ENCODE assay signal across 7 mouse cellular contexts in the genomic region with DNA sequence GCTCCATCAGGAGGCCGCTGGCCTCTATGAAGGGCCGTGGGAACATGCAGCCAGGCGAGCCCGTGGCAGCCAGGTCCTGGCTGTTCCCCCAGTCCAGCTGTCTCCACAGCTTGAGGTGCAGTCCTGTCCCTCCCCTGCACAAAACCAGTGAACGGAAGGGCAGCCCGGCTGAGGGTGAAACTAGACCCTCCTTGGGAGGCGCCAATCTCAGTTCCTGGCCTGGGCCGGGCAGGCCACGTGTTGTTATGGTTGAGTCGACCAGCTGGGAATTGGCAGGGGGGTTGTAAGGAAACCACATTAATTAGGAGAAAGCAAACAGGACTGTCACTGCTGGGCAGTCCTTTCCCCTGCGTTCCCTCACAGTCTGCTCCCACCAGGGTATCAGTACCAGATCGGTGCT. TPM values are rescaled to one million over a fixed set of nuclear protein-coding genes. Genes with fewer than 3 reads are reported as not detected.
DNase-seq lines count a peak whose midpoint lies in the region; ATAC-seq and TF ChIP-seq lines count a peak whose summit lies in the region.

No protein-coding gene starts in this region.

- H3K27me3 ChIP-seq in heart, embryonic 15.5 days: peaks cover 7% of the 10 kb centered on the region; the same call in 1 of the 2 replicates
- H3K27me3 ChIP-seq in limb, embryonic 12.5 days: no peaks in the 10 kb centered on the region
- H3K27me3 ChIP-seq in small intestine, adult 2 months (ENCODE audit: control insufficient read depth, insufficient read depth, low read length): no peaks in the 10 kb centered on the region; the same call in 1 of the 2 replicates
- peaks cover 24% of the 10 kb centered on the region for H3K27me3 ChIP-seq in midbrain, embryonic 13.5 days

- H3K36me3 ChIP-seq in heart, embryonic 15.5 days: no peaks in the 10 kb centered on the region
- H3K36me3 ChIP-seq in limb, embryonic 12.5 days: no peaks in the 10 kb centered on the region
- no peaks in the 10 kb centered on the region for H3K36me3 ChIP-seq in small intestine, adult 2 months (ENCODE audit: control insufficient read depth, insufficient read depth, low read length)
- H3K36me3 ChIP-seq in midbrain, embryonic 13.5 days: no peaks in the 10 kb centered on the region

- no peaks in the 10 kb centered on the region for H3K9me3 ChIP-seq in heart, embryonic 15.5 days (replicated peaks)
- no peaks in the 10 kb centered on the region for H3K9me3 ChIP-seq in limb, embryonic 12.5 days
- no peaks in the 10 kb centered on the region for H3K9me3 ChIP-seq in midbrain, embryonic 13.5 days

- peak overlapping the region; percentile 40; the same call in 1 of the 2 replicates for H3K27ac ChIP-seq in heart, embryonic 15.5 days
- H3K27ac ChIP-seq in limb, embryonic 12.5 days: peak overlapping the region; percentile 67
- H3K27ac ChIP-seq in small intestine, adult 2 months (ENCODE audit: insufficient read depth, low read depth, low read length): peak overlapping the region; percentile 20; the same call in 1 of the 2 replicates
- no peak overlapping the region for H3K27ac ChIP-seq in midbrain, embryonic 13.5 days

- ATAC-seq in heart, embryonic 15.5 days (replicated peaks; ENCODE audit: insufficient number of reproducible peaks, insufficient read depth, low FRiP score, low read depth): peak; percentile 74
- ATAC-seq in limb, embryonic 12.5 days (ENCODE audit: insufficient number of reproducible peaks, insufficient read depth, low FRiP score, low TSS enrichment, low read depth): peak; percentile 91
- ATAC-seq in midbrain, embryonic 13.5 days: no peak

- H3K4me2 ChIP-seq in heart, embryonic 15.5 days: no peak overlapping the region
- peak overlapping the region; percentile 37 for H3K4me2 ChIP-seq in limb, embryonic 12.5 days
- H3K4me2 ChIP-seq in midbrain, embryonic 13.5 days (replicated peaks): no peak overlapping the region

- no peak for TF ChIP-seq CTCF in small intestine, adult 2 months (IDR thresholded peaks at IDR 0.05; ENCODE audit: extremely low read depth, insufficient read length, insufficient replicate concordance, low read depth, low read length)

- H3K4me1 ChIP-seq in heart, embryonic 15.5 days (replicated peaks): peaks cover 9% of the 10 kb centered on the region
- peaks cover 15% of the 10 kb centered on the region for H3K4me1 ChIP-seq in limb, embryonic 12.5 days (replicated peaks)
- H3K4me1 ChIP-seq in small intestine, adult 2 months (ENCODE audit: control insufficient read depth, insufficient read depth, insufficient read length, low read length): no peaks in the 10 kb centered on the region
- no peaks in the 10 kb centered on the region for H3K4me1 ChIP-seq in midbrain, embryonic 13.5 days (replicated peaks)

- 22% methylated on average over 12 of the region's 12 CpGs for WGBS in heart, embryonic 15.5 days
- WGBS in limb, embryonic 12.5 days: 25% methylated on average over 12 of the region's 12 CpGs
- 36% methylated on average over 12 of the region's 12 CpGs for WGBS in small intestine, adult 2 months
- 63% methylated on average over 12 of the region's 12 CpGs for WGBS in midbrain, embryonic 13.5 days

- no peak overlapping the region for H3K4me3 ChIP-seq in heart, embryonic 15.5 days
- H3K4me3 ChIP-seq in limb, embryonic 12.5 days (replicated peaks): no peak overlapping the region
- no peak overlapping the region for H3K4me3 ChIP-seq in small intestine, adult 2 months (ENCODE audit: low read depth, low read length)
- H3K4me3 ChIP-seq in midbrain, embryonic 13.5 days (replicated peaks): no peak overlapping the region

- DNase-seq in R1 (ENCODE audit: low read depth, low spot score): peak; percentile 20
- peak; percentile 56 for DNase-seq in embryo, embryonic 11.5 days (ENCODE audit: low read depth, low spot score)
- DNase-seq in thymus, adult 18-20 months: no peak

- TF ChIP-seq POLR2A in small intestine, adult 2 months (IDR thresholded peaks at IDR 0.05; ENCODE audit: low read depth, low read length): no peak

- no peak overlapping the region for H3K9ac ChIP-seq in heart, embryonic 15.5 days
- H3K9ac ChIP-seq in limb, embryonic 12.5 days (replicated peaks): peak overlapping the region; percentile 23; the same call in 1 of the 2 replicates
- no peak overlapping the region for H3K9ac ChIP-seq in midbrain, embryonic 13.5 days (replicated peaks)

RNA-seq across cellular contexts. Expression of a gene that starts 6.3 kb away (rescaled TPM):
- polyA plus RNA-seq in heart, embryonic 15.5 days (2015; fragmentation: Nextera tagmentation; extraction: Ambion mirVana): 118 and 121 TPM in 2 replicates
- polyA plus RNA-seq in limb, embryonic 12.5 days (2016; fragmentation: Nextera tagmentation; extraction: Ambion mirVana): 143 and 144 TPM in 2 replicates
- polyA plus RNA-seq in small intestine, adult 2 months (2012; rRNA removed): 14.4 and 19.5 TPM in 2 replicates
- 137 and 140 TPM in 2 replicates for polyA plus RNA-seq in midbrain, embryonic 13.5 days (2015; fragmentation: Nextera tagmentation; extraction: Ambion mirVana)

RNA-seq across cellular contexts. Expression of a gene that starts 39.5 kb away (rescaled TPM):
- polyA plus RNA-seq in heart, embryonic 15.5 days (2015; fragmentation: Nextera tagmentation; extraction: Ambion mirVana): 5.8 and 6.9 TPM in 2 replicates
- 9.5 and 12.7 TPM in 2 replicates for polyA plus RNA-seq in limb, embryonic 12.5 days (2016; fragmentation: Nextera tagmentation; extraction: Ambion mirVana)
- polyA plus RNA-seq in small intestine, adult 2 months (2012; rRNA removed): 3.4 and 4.3 TPM in 2 replicates
- polyA plus RNA-seq in midbrain, embryonic 13.5 days (2015; fragmentation: Nextera tagmentation; extraction: Ambion mirVana): 25.5 and 26.9 TPM in 2 replicates

RNA-seq across cellular contexts. Expression of a gene that starts 48.9 kb away (rescaled TPM):
- 31.4 and 34.4 TPM in 2 replicates for polyA plus RNA-seq in heart, embryonic 15.5 days (2015; fragmentation: Nextera tagmentation; extraction: Ambion mirVana)
- 36.1 and 36.4 TPM in 2 replicates for polyA plus RNA-seq in limb, embryonic 12.5 days (2016; fragmentation: Nextera tagmentation; extraction: Ambion mirVana)
- 14.8 and 27.1 TPM in 2 replicates for polyA plus RNA-seq in small intestine, adult 2 months (2012; rRNA removed)
- polyA plus RNA-seq in midbrain, embryonic 13.5 days (2015; fragmentation: Nextera tagmentation; extraction: Ambion mirVana): 24.3 and 29.6 TPM in 2 replicates

RNA-seq across cellular contexts. Expression of a gene that starts 56.3 kb away (rescaled TPM):
- polyA plus RNA-seq in heart, embryonic 15.5 days (2015; fragmentation: Nextera tagmentation; extraction: Ambion mirVana): 33.8 and 36.8 TPM in 2 replicates
- 46.5 and 51.0 TPM in 2 replicates for polyA plus RNA-seq in limb, embryonic 12.5 days (2016; fragmentation: Nextera tagmentation; extraction: Ambion mirVana)
- polyA plus RNA-seq in small intestine, adult 2 months (2012; rRNA removed): 92.2 and 198 TPM in 2 replicates
- 38.7 and 40.8 TPM in 2 replicates for polyA plus RNA-seq in midbrain, embryonic 13.5 days (2015; fragmentation: Nextera tagmentation; extraction: Ambion mirVana)

Comparison
In these comparisons a context has a peak if more than half of its experiments do, and no peak if none do; other contexts are left out.
1. DNase-seq: peak in R1 (single experiment) and embryo, embryonic 11.5 days (single experiment); none in thymus, adult 18-20 months (0 of 2).